21 mouse cellular contexts compared by ENCODE assay signal in genomic region chr13:69109168-69109567, GRCm38 (mm10).
DNase-seq lines count a peak whose midpoint lies in the region; ATAC-seq and TF ChIP-seq lines count a peak whose summit lies in the region.
"Had no signal": no experiment of that assay in that cellular context is flagged by ENCODE, and none has a peak within 500 bp of the region (broad histone marks: within the 10 kb centered on the region; RNA-seq: fewer than 3 reads in every experiment).

No protein-coding gene starts in this region.

- 50% methylated on average over 2 of the region's 2 CpGs for WGBS in hindbrain, embryonic 16.5 days
- 65% methylated on average over 2 of the region's 2 CpGs for WGBS in hindbrain, embryonic 14.5 days
- 71% methylated on average over 2 of the region's 2 CpGs for WGBS in midbrain, postnatal 0 days
- WGBS in midbrain, embryonic 13.5 days: 66% methylated on average over 2 of the region's 2 CpGs

- no peak overlapping the region for H3K27ac ChIP-seq in hindbrain, embryonic 16.5 days (ENCODE audit: low read depth, low read length)
- no peak overlapping the region for H3K27ac ChIP-seq in hindbrain, embryonic 14.5 days
- no peak overlapping the region for H3K27ac ChIP-seq in midbrain, postnatal 0 days (ENCODE audit: low read depth, low read length)
- no peak overlapping the region for H3K27ac ChIP-seq in midbrain, embryonic 13.5 days
- H3K27ac ChIP-seq: embryonic facial prominence, embryonic 12.5 days; forebrain, embryonic 13.5 days; gastrocnemius, adult 2 months had no signal

- no peak overlapping the region for H3K9ac ChIP-seq in hindbrain, embryonic 16.5 days (ENCODE audit: low read depth, low read length)
- no peak overlapping the region for H3K9ac ChIP-seq in hindbrain, embryonic 14.5 days
- H3K9ac ChIP-seq in midbrain, postnatal 0 days (replicated peaks; ENCODE audit: low read length, poor library complexity, severe bottlenecking): no peak overlapping the region
- H3K9ac ChIP-seq in midbrain, embryonic 13.5 days (replicated peaks): no peak overlapping the region
- H3K9ac ChIP-seq: embryonic facial prominence, embryonic 12.5 days; forebrain, embryonic 13.5 days; forebrain, postnatal 0 days; heart, embryonic 12.5 days had no signal

- no peak overlapping the region for H3K4me3 ChIP-seq in hindbrain, embryonic 16.5 days (ENCODE audit: low read length)
- no peak overlapping the region for H3K4me3 ChIP-seq in hindbrain, embryonic 14.5 days (replicated peaks; ENCODE audit: low read length)
- no peak overlapping the region for H3K4me3 ChIP-seq in midbrain, postnatal 0 days (ENCODE audit: low read depth, low read length)
- no peak overlapping the region for H3K4me3 ChIP-seq in midbrain, embryonic 13.5 days (replicated peaks)
- H3K4me3 ChIP-seq: embryonic facial prominence, embryonic 12.5 days; forebrain, embryonic 13.5 days; gastrocnemius, adult 2 months; heart, embryonic 12.5 days had no signal

- H3K4me1 ChIP-seq in hindbrain, embryonic 16.5 days (ENCODE audit: control insufficient read depth, insufficient read depth, low read depth, low read length): no peaks in the 10 kb centered on the region
- H3K4me1 ChIP-seq in hindbrain, embryonic 14.5 days (replicated peaks; ENCODE audit: control insufficient read depth, insufficient read depth, low read length): no peaks in the 10 kb centered on the region
- H3K4me1 ChIP-seq in midbrain, postnatal 0 days (ENCODE audit: insufficient read depth, low read length): no peaks in the 10 kb centered on the region
- H3K4me1 ChIP-seq in midbrain, embryonic 13.5 days (replicated peaks): no peaks in the 10 kb centered on the region
- H3K4me1 ChIP-seq: embryonic facial prominence, embryonic 12.5 days; forebrain, embryonic 13.5 days; heart, embryonic 12.5 days had no signal

- DNase-seq in hindbrain, embryonic 14.5 days (ENCODE audit: low spot score): no peak
- peak; percentile 62 for DNase-seq in midbrain, postnatal 0 days (ENCODE audit: low spot score)
- DNase-seq in Muller cell, postnatal 12 days (ENCODE audit: inconsistent ontology term): peak; percentile 88
- DNase-seq in brain, embryonic 14.5 days (ENCODE audit: low read depth): peak; percentile 37
- DNase-seq in urinary bladder, postnatal 4 days (ENCODE audit: low spot score in 2 of 2): no peak
- DNase-seq: adrenal gland, adult 2 months; adrenal gland, postnatal 25 days; cerebellum, adult 11 months; cerebellum, adult 8-10 months; cerebellum, postnatal 14 days; embryo, embryonic 11 days; forebrain, postnatal 0 days; gastrocnemius, adult 2 months; gastrocnemius, postnatal 25 days had no signal

- no peaks in the 10 kb centered on the region for H3K36me3 ChIP-seq in hindbrain, embryonic 16.5 days (ENCODE audit: control insufficient read depth, insufficient read depth, low read length)
- H3K36me3 ChIP-seq in hindbrain, embryonic 14.5 days (replicated peaks; ENCODE audit: control insufficient read depth, insufficient read depth): no peaks in the 10 kb centered on the region
- no peaks in the 10 kb centered on the region for H3K36me3 ChIP-seq in midbrain, postnatal 0 days (ENCODE audit: insufficient read depth, low read length)
- H3K36me3 ChIP-seq in midbrain, embryonic 13.5 days: no peaks in the 10 kb centered on the region
- H3K36me3 ChIP-seq: embryonic facial prominence, embryonic 12.5 days; heart, embryonic 12.5 days had no signal

- no peak overlapping the region for H3K4me2 ChIP-seq in hindbrain, embryonic 16.5 days (ENCODE audit: low read length)
- no peak overlapping the region for H3K4me2 ChIP-seq in hindbrain, embryonic 14.5 days (replicated peaks)
- no peak overlapping the region for H3K4me2 ChIP-seq in midbrain, postnatal 0 days (ENCODE audit: low read depth, low read length, poor library complexity, severe bottlenecking)
- no peak overlapping the region for H3K4me2 ChIP-seq in midbrain, embryonic 13.5 days (replicated peaks)
- H3K4me2 ChIP-seq: embryonic facial prominence, embryonic 12.5 days; forebrain, embryonic 13.5 days; heart, embryonic 12.5 days had no signal

- ATAC-seq in hindbrain, embryonic 16.5 days: peak; percentile 79
- ATAC-seq in hindbrain, embryonic 14.5 days (ENCODE audit: low FRiP score): no peak; the same call in 1 of the 2 replicates
- no peak for ATAC-seq in midbrain, postnatal 0 days (ENCODE audit: low FRiP score)
- ATAC-seq in midbrain, embryonic 13.5 days: no peak
- ATAC-seq: forebrain, embryonic 13.5 days; forebrain, postnatal 0 days; inflammation-experienced regulatory T-cells, adult 6 months had no signal

- no peaks in the 10 kb centered on the region for H3K9me3 ChIP-seq in hindbrain, embryonic 16.5 days (ENCODE audit: control insufficient read depth, low read length)
- H3K9me3 ChIP-seq in hindbrain, embryonic 14.5 days (ENCODE audit: control insufficient read depth, low read length): no peaks in the 10 kb centered on the region
- H3K9me3 ChIP-seq in midbrain, postnatal 0 days (ENCODE audit: low read length): no peaks in the 10 kb centered on the region
- H3K9me3 ChIP-seq in midbrain, embryonic 13.5 days: no peaks in the 10 kb centered on the region
- H3K9me3 ChIP-seq: embryonic facial prominence, embryonic 12.5 days; forebrain, embryonic 13.5 days had no signal

- TF ChIP-seq CTCF in midbrain, postnatal 0 days (IDR thresholded peaks at IDR 0.05): no peak
- no peak for TF ChIP-seq CTCF in brain, embryonic 14.5 days (IDR thresholded peaks at IDR 0.05; ENCODE audit: borderline replicate concordance, extremely low read depth, insufficient read depth, insufficient read length)

- TF ChIP-seq POLR2A in brain, embryonic 14.5 days (IDR thresholded peaks at IDR 0.05; ENCODE audit: borderline replicate concordance, extremely low read depth, insufficient read depth, insufficient read length, poor library complexity, severe bottlenecking): no peak

- no peaks in the 10 kb centered on the region for H3K27me3 ChIP-seq in hindbrain, embryonic 16.5 days (replicated peaks; ENCODE audit: control insufficient read depth, insufficient read depth, low read length)
- H3K27me3 ChIP-seq in hindbrain, embryonic 14.5 days (ENCODE audit: control insufficient read depth, insufficient read depth, low read length): no peaks in the 10 kb centered on the region
- no peaks in the 10 kb centered on the region for H3K27me3 ChIP-seq in midbrain, postnatal 0 days (ENCODE audit: insufficient read depth, low read length)
- no peaks in the 10 kb centered on the region for H3K27me3 ChIP-seq in midbrain, embryonic 13.5 days
- H3K27me3 ChIP-seq: CH12.LX; embryonic facial prominence, embryonic 12.5 days; forebrain, embryonic 13.5 days; heart, embryonic 12.5 days had no signal

Comparison
In these comparisons a context has a peak if more than half of its experiments do, and no peak if none do; other contexts are left out.
1. DNase-seq: peak in midbrain, postnatal 0 days (single experiment), Muller cell, postnatal 12 days (single experiment) and brain, embryonic 14.5 days (single experiment); none in hindbrain, embryonic 14.5 days (single experiment) and urinary bladder, postnatal 4 days (0 of 2).